Mouse (Mus musculus) neural tube, embryonic 11.5 days (tissue): Measurements from ENCODE around the gene Fam204a. TPM values are rescaled to one million over a fixed set of nuclear protein-coding genes. Genes with fewer than 3 reads are reported as not detected.

Experiments used
- ATAC-seq: fragments of 200-750 bp; cut with Nextera tagmentation; 2 replicates; pipeline ENCODE4 v1.8.0; 2017; ENCODE audit warnings: moderate number of reproducible peaks, mild to moderate bottlenecking, moderate TSS enrichment, moderate library complexity; ENCODE audit not compliant: insufficient read depth, low FRiP score, low TSS enrichment
- DNase-seq: peaks from one replicate; pipeline ENCODE4 v3.0.0-alpha.2; 2015; ENCODE audit warnings: low spot score
- H3K27ac ChIP-seq: fragments of 300-500 bp; sonication (generic); 2 replicates; pipeline ENCODE4 v1.5.1; 2014; ENCODE audit warnings: low read depth, mild to moderate bottlenecking, low read length
- H3K27me3 ChIP-seq: fragments of 300-500 bp; sonication (generic); 2 replicates; pipeline ENCODE4 v1.6.1; 2014; ENCODE audit warnings: mild to moderate bottlenecking, low read length, mixed read lengths; ENCODE audit not compliant: control insufficient read depth, insufficient read depth
- H3K36me3 ChIP-seq: fragments of 300-500 bp; sonication (generic); 2 replicates; pipeline ENCODE4 v1.6.1; 2014; ENCODE audit warnings: mild to moderate bottlenecking, low read length, moderate library complexity, mixed read lengths; ENCODE audit not compliant: control insufficient read depth, insufficient read depth
- H3K4me1 ChIP-seq: fragments of 300-500 bp; sonication (generic); 2 replicates; pipeline ENCODE4 v1.6.1; 2014; ENCODE audit warnings: low read length, mixed read lengths; ENCODE audit not compliant: control insufficient read depth, insufficient read depth
- H3K4me2 ChIP-seq: fragments of 300-500 bp; sonication (generic); 2 replicates; pipeline ENCODE4 v1.6.1; 2014; ENCODE audit warnings: low read depth, mild to moderate bottlenecking, moderate library complexity
- H3K4me3 ChIP-seq: fragments of 300-500 bp; sonication (generic); 2 replicates; pipeline ENCODE4 v1.5.1; 2014; ENCODE audit warnings: low read depth, low read length
- H3K9ac ChIP-seq: fragments of 300-500 bp; sonication (generic); 2 replicates; pipeline ENCODE4 v1.6.1; 2014; ENCODE audit warnings: mild to moderate bottlenecking, low read length
- H3K9me3 ChIP-seq: fragments of 300-500 bp; sonication (generic); 2 replicates; pipeline ENCODE4 v1.6.1; 2016; ENCODE audit warnings: low read length; ENCODE audit not compliant: control insufficient read depth
- WGBS: fragments of 180-500 bp; shearing (Covaris S2); extraction: QIAGEN DNeasy Blood & Tissue Kit; methylation state at CpG from one replicate; pipeline ENCODE4 v1.1.7; 2014; 5-methylcytosine and 5-hydroxymethylcytosine counted together
- polyA plus RNA-seq: library from polyadenylated mRNA; unstranded; fragments of >200 nt; fragmentation: Nextera tagmentation; extraction: Ambion mirVana; gene quantifications from 2 replicates; pipeline ENCODE4 v1.2.1, GENCODE M21; 2014

Fam204a gene
- polyA plus RNA-seq, 1 experiment from 2014 or later, result 74.9 TPM

DNA sequence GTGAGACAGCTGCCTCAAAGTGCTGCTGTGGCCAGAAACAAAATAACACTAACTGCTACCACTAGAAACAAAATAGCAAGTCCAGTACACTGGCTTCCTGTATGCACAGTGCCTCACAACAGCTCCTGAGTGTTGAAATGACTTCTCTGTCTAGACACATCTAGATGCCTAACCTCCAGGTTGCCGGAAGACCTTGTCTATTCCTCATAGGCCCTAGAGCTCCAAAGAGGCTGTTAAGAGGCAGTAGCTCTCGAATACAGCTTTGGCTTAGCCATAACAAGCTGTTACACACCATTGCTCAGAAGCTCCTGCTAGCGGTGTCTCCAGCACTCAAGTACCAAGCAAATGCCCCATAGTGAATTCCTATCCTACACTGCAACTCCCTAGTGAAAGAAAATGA, 76.4 kb downstream of the Fam204a start:
- no peak overlapping the region for H3K9ac ChIP-seq
- H3K36me3 ChIP-seq, result no peaks in the 10 kb centered on the region
- 79% methylated on average over 3 of the region's 3 CpGs for WGBS
- H3K4me1 ChIP-seq, result no peaks in the 10 kb centered on the region
- H3K27ac ChIP-seq, result no peak overlapping the region
- no peak overlapping the region for H3K4me3 ChIP-seq
- H3K9me3 ChIP-seq, result no peaks in the 10 kb centered on the region
- ATAC-seq (no peak), DNase-seq (no peak)
- no peak overlapping the region for H3K4me2 ChIP-seq
- peaks cover 13% of the 10 kb centered on the region for H3K27me3 ChIP-seq

GRCm38 (mm10) chr19:60149078-60149960, 77.2 kb downstream of the Fam204a start:
- WGBS, result 20% methylated on average over 13 of the region's 13 CpGs
- H3K9ac ChIP-seq, result no peak overlapping the region
- H3K27me3 ChIP-seq, result peaks cover 20% of the 10 kb centered on the region

More at GRCm38 (mm10) chr19:60149078-60149960, 77.2 kb downstream of the Fam204a start:
- no peak for ATAC-seq
- H3K4me3 ChIP-seq, result no peak overlapping the region
- H3K4me2 ChIP-seq, result no peak overlapping the region
- no peaks in the 10 kb centered on the region for H3K4me1 ChIP-seq
- no peak overlapping the region for H3K27ac ChIP-seq
- H3K9me3 ChIP-seq, result no peaks in the 10 kb centered on the region
- no peaks in the 10 kb centered on the region for H3K36me3 ChIP-seq
- no peak for DNase-seq

Other genes starting within 250 kb of the Fam204a start
- gene Prlhr, start 241.6 kb upstream of the Fam204a start, polyA plus RNA-seq, result not detected in 2 replicates